Mouse (Mus musculus) midbrain, embryonic 15.5 days (tissue): Measurements from ENCODE around the gene Fam189b. TPM values are rescaled to one million over a fixed set of nuclear protein-coding genes. Genes with fewer than 3 reads are reported as not detected.
"Not testable (repeated sequence)": the region's sequence is repeated elsewhere in the genome, so short reads cannot be mapped to it uniquely, and the experiment has no call there.

Experiments
- ATAC-seq: fragments of 200-750 bp; cut with Nextera tagmentation; replicated peaks from 2 replicates; pipeline ENCODE4 v1.8.0; 2017; ENCODE audit warnings: moderate TSS enrichment
- H3K27ac ChIP-seq: fragments of 300-500 bp; sonication (generic); 2 replicates; pipeline ENCODE4 v1.5.1; 2015; ENCODE audit warnings: mild to moderate bottlenecking, inconsistent platforms
- H3K27me3 ChIP-seq: fragments of 300-500 bp; sonication (generic); replicated peaks from 2 replicates; pipeline ENCODE4 v1.6.1; 2015; ENCODE audit warnings: inconsistent platforms
- H3K36me3 ChIP-seq: fragments of 300-500 bp; sonication (generic); replicated peaks from 2 replicates; pipeline ENCODE4 v1.6.1; 2015; ENCODE audit warnings: inconsistent platforms
- H3K4me1 ChIP-seq: fragments of 300-500 bp; sonication (generic); 2 replicates; pipeline ENCODE4 v1.6.1; 2015; ENCODE audit warnings: inconsistent platforms
- H3K4me2 ChIP-seq: fragments of 300-500 bp; sonication (generic); 2 replicates; pipeline ENCODE4 v1.6.1; 2015; ENCODE audit warnings: inconsistent platforms, mild to moderate bottlenecking, moderate library complexity
- H3K4me3 ChIP-seq: fragments of 300-500 bp; sonication (generic); 2 replicates; pipeline ENCODE4 v1.5.1; 2015; ENCODE audit warnings: mild to moderate bottlenecking, inconsistent platforms
- H3K9ac ChIP-seq: fragments of 300-500 bp; sonication (generic); 2 replicates; pipeline ENCODE4 v1.6.1; 2015; ENCODE audit warnings: mild to moderate bottlenecking, inconsistent platforms
- H3K9me3 ChIP-seq: fragments of 300-500 bp; sonication (generic); 2 replicates; pipeline ENCODE4 v1.6.1; 2016; ENCODE audit warnings: inconsistent platforms
- WGBS: fragments of 180-500 bp; shearing (Covaris S2); methylation state at CpG from one replicate; pipeline ENCODE4 v1.1.7; 2015; ENCODE audit warnings: mixed read lengths; 5-methylcytosine and 5-hydroxymethylcytosine counted together
- polyA plus RNA-seq: library from polyadenylated mRNA; unstranded; fragments of >200 nt; fragmentation: Nextera tagmentation; extraction: Ambion mirVana; gene quantifications from 2 replicates; pipeline ENCODE4 v1.2.1, GENCODE M21; 2015

Fam189b gene
- polyA plus RNA-seq, 1 experiment from 2014 or later: 37.5 TPM

- H3K27me3 ChIP-seq: no peaks in the 10 kb centered on the region
- H3K4me3 ChIP-seq: peak overlapping the region; percentile 88
- peak overlapping the region; percentile 75; the same call in 1 of the 2 replicates for H3K27ac ChIP-seq
- WGBS: 17% methylated on average over 7 of the region's 7 CpGs
- no peaks in the 10 kb centered on the region for H3K36me3 ChIP-seq
- H3K9ac ChIP-seq: peak overlapping the region; percentile 76
- H3K4me2 ChIP-seq: peak overlapping the region; percentile 89
- ATAC-seq: no peak
- H3K9me3 ChIP-seq: no peaks in the 10 kb centered on the region
- H3K4me1 ChIP-seq: peaks cover 28% of the 10 kb centered on the region
Observed at GRCm38 (mm10) chr3:89158651-89159050, 24.3 kb upstream of the Fam189b start.

GRCm38 (mm10) chr3:89159211-89159610 is 23.7 kb upstream of the Fam189b start:
- Histone ChIP-seq H3K9me3 (no peaks in the 10 kb centered on the region), H3K36me3 (no peaks in the 10 kb centered on the region), H3K4me2 (peak overlapping the region; percentile 89), H3K4me3 (peak overlapping the region; percentile 88), H3K27ac (peak overlapping the region; percentile 75), H3K4me1 (peaks cover 34% of the 10 kb centered on the region), H3K27me3 (no peaks in the 10 kb centered on the region), H3K9ac (peak overlapping the region; percentile 76)
- WGBS: under 1% methylated on average over 13 of the region's 13 CpGs
- peak; percentile 41; the same call in 1 of the 2 replicates for ATAC-seq

DNA sequence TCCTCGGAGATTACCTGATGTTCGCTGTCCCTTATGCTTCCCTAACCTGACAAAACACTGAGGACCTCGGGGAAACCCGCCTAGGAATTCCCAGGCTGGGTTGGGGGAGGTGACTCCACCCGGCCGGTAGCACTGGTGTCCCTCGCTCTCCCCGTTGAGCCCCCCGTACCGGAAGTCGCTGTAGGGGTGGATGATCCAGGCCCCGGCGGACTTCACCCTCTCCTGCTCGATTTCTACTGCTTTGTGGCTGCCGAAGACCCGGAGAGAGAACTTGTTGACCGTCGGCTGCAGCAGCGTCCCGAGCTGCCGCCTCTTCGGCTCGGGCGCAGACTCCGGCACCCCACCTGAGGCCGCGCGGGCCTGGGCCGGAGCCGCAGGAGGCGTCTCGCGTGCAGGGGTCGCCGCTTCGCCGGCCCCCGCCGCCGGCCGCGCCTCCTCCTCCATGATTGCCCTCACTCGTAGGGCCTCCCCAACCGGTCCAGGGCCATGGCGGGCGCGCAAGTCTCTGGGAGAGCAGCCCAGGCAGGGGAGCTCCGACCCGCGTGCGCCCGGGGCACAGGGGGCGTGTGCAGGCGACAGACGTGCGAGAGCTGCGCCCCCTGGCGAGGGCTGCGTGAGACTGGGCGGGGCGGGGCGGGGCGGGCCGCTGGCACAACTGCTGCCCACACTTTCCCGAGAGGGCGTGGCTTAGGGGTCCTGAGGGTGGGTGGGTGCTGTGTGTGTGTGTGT is 23.2 kb upstream of the Fam189b start, which contains the start of gene Hcn3:
Hcn3 (minus strand) TSS at position 581 of the 729 bp plus-strand sequence.
- Histone ChIP-seq H3K27ac (peak within 1 kb of the TSS; percentile 75), H3K36me3 (no peaks in the 10 kb centered on the region), H3K4me1 (peaks cover 34% of the 10 kb centered on the region), H3K9me3 (no peaks in the 10 kb centered on the region), H3K27me3 (no peaks in the 10 kb centered on the region), H3K4me2 (peak within 1 kb of the TSS; percentile 89), H3K4me3 (peak within 1 kb of the TSS; percentile 88), H3K9ac (peak within 1 kb of the TSS; percentile 76)
- WGBS: 0% methylated on average over 55 of the region's 66 CpGs
- peak; percentile 81 for ATAC-seq

DNA sequence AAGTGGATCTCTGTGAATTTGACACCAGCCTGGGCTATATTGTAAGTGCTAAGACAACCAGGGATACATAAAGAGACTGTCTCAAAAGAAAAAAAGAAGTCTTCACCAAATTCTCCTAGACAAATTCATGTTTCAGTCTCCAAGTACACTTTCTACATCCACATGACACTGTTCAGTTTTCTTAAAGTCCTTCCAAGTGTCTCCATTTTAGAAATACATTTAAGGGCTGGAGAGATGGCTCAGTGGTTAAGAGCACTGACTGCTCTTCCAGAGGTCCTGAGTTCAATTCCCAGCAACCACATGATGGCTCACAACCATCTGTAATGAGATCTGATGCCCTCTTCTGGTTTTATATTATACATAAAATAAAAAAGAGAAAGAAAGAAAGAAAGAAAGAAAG is 21.7 kb upstream of the Fam189b start:
- H3K9ac ChIP-seq, H3K36me3 ChIP-seq, H3K27ac ChIP-seq, H3K4me3 ChIP-seq, H3K4me2 ChIP-seq, ATAC-seq, H3K27me3 ChIP-seq, H3K9me3 ChIP-seq: not testable (repeated sequence)
- peaks cover 45% of the 10 kb centered on the region for H3K4me1 ChIP-seq

DNA sequence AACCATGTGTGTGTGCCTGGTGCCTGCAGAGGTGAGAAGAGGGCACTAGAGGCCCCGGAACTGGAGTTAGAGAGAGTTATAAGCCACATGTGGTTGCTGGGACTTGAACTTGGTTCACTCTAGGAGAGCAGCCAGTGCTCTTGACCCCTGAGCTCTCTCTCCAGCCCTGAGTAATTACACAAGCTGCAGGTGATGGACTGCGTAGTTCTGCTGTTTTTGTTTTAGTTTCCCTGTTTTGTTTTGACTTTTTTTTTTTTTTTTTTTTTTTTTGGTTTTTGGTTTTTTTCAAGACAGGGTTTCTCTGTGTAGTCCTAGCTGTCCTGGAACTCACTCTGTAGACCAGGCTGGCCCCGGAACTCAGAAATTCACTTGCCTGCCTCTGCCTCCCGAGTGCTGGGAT is 21.2 kb upstream of the Fam189b start:
- 82% methylated on average over 4 of the region's 4 CpGs for WGBS
- Histone ChIP-seq H3K27ac (no peak overlapping the region), H3K4me2 (no peak overlapping the region), H3K36me3 (no peaks in the 10 kb centered on the region), H3K9ac (no peak overlapping the region), H3K9me3 (no peaks in the 10 kb centered on the region), H3K4me1 (peaks cover 48% of the 10 kb centered on the region), H3K4me3 (no peak overlapping the region), H3K27me3 (no peaks in the 10 kb centered on the region)
- ATAC-seq: no peak

DNA sequence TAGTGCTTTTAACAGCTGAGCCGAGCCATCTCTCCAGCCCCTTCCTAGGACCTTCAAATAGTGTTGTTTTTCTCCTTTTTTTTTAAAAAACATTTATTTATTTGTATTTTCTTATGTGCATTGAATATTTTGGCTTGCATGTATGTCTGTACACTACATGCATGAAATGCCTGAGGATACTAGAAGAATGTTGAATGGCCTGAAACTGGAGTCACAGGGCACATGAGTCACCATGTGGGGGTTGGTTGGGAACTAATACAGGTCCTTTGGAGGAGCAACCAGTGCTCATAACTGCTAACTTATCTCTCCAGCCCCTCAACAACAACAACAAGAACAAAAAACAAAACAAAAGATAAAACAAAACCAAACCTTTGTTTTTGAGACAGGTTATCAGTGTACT is 19.8 kb upstream of the Fam189b start:
- no peak for ATAC-seq
- Histone ChIP-seq H3K9ac (no peak overlapping the region), H3K27me3 (no peaks in the 10 kb centered on the region), H3K36me3 (no peaks in the 10 kb centered on the region), H3K4me1 (peaks cover 37% of the 10 kb centered on the region), H3K4me3 (no peak overlapping the region), H3K9me3 (no peaks in the 10 kb centered on the region), H3K27ac (no peak overlapping the region), H3K4me2 (no peak overlapping the region)
- 83% methylated on average over 1 of the region's 1 CpGs for WGBS

DNA sequence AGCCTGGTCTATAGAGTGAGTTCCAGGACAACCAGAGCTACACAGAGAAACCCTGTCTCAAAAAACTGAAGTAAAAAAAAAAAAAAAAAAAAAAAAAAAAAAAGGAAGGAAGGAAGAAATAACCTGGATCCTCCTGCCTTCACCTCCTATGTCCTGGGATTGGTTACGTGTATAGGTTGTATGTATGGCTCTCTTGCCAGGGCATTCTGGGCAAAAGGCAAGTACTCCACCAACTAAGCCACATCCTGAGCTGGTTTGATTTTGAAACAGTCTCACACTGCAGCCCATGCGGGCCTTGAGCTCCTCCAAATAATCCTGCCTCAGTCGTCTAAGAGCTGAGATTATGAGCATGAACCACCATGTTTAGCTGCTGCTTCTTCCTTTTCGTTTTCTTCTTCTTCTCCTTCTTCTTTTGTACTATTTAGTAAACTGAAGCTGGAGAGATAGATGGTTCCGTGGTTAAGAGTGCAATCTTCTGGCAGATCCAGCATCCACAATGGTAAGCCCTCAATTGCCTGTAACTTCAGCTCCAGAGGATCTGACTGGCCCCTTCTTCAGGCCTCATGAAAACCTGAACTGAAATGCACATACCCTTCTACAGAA is 19.2 kb upstream of the Fam189b start:
- H3K9ac ChIP-seq: peak overlapping the region; percentile 59
- no peak for ATAC-seq
- WGBS: 71% methylated on average over 5 of the region's 5 CpGs

DNA sequence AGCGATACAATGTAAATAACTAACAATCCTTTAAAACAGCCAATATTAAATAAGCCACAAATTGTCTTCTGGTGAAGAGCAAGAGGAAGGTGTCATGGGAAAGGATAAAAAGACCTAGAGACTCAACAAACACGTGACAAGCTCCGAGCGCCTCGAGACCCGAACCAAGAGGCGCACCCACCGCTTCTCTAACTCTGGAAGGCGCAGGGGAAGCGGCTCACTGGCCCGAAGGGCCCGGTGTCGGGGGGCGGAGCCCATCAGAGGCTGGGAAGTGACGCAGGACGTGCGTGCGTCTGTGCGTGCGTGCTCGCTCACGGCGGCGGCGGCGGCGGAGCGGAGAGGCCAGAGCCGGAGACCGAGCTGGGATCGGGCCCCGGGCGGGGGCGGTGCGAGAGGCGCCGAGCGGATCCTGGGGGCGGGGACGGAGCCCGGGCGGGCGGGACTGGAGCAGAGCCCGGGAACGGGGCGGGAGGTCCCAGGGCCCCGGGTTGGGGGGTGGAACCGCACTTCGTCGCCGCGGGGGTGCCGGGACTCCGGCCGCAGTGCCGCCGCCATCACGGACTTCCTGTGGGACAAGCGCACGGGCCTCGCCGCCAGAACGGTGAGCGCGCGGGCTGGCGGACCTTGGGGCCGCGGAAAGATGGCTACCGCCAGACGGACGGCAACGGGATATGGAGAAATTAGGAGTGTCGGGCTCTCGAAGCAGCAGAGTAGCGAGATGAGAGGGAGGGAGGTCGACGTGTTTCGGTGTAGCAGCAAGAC is 18.3 kb upstream of the Fam189b start, which contains the start of gene Clk2:
Clk2 (plus strand) TSS at position 290 of the 762 bp plus-strand sequence.
- Histone ChIP-seq H3K4me2 (peak within 1 kb of the TSS; percentile 61), H3K9ac (peak within 1 kb of the TSS; percentile 59), H3K27ac (peak within 1 kb of the TSS; percentile 85), H3K36me3 (peaks cover 10% of the 10 kb centered on the region; the same call in 1 of the 2 replicates), H3K4me1 (peaks cover 24% of the 10 kb centered on the region), H3K27me3 (no peaks in the 10 kb centered on the region), H3K9me3 (no peaks in the 10 kb centered on the region), H3K4me3 (peak within 1 kb of the TSS; percentile 59)
- under 1% methylated on average over 63 of the region's 79 CpGs for WGBS
- ATAC-seq: peak; percentile 96

More for the DNA sequence above, 19.2 kb upstream of the Fam189b start:
- peak overlapping the region; percentile 85 for H3K27ac ChIP-seq
- peak overlapping the region; percentile 59 for H3K4me3 ChIP-seq
- H3K27me3 ChIP-seq: no peaks in the 10 kb centered on the region
- H3K4me1 ChIP-seq: peaks cover 31% of the 10 kb centered on the region
- peak overlapping the region; percentile 61 for H3K4me2 ChIP-seq
- H3K9me3 ChIP-seq: no peaks in the 10 kb centered on the region
- peaks cover 3% of the 10 kb centered on the region; the same call in 1 of the 2 replicates for H3K36me3 ChIP-seq

GRCm38 (mm10) chr3:89165268-89165870 is 17.6 kb upstream of the Fam189b start:
- H3K27ac ChIP-seq: peak overlapping the region; percentile 85
- H3K27me3 ChIP-seq: no peaks in the 10 kb centered on the region
- ATAC-seq: no peak
- peak overlapping the region; percentile 61 for H3K4me2 ChIP-seq
- H3K4me3 ChIP-seq: peak overlapping the region; percentile 59
- peaks cover 23% of the 10 kb centered on the region for H3K4me1 ChIP-seq
- H3K9ac ChIP-seq: peak overlapping the region; percentile 59
- H3K9me3 ChIP-seq: no peaks in the 10 kb centered on the region
- 28% methylated on average over 12 of the region's 12 CpGs for WGBS
- H3K36me3 ChIP-seq: peaks cover 16% of the 10 kb centered on the region; the same call in 1 of the 2 replicates

DNA sequence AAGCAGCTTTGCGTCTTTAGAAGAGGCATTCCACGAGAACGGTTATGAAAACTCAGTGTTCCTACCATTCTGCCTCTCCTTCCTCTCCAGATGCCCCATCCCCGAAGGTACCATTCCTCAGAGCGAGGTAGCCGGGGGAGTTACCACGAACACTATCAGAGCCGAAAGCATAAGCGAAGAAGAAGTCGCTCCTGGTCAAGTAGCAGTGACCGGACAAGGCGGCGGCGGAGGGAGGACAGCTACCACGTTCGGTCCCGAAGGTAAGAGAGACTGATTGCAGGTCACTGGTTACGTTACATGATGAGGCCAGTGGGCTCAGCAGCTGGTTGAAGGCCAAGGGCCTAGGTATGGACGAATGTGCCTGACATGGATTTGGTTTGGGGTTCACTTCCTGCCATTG is 16.0 kb upstream of the Fam189b start:
- Histone ChIP-seq H3K4me2 (no peak overlapping the region), H3K27me3 (no peaks in the 10 kb centered on the region), H3K9ac (no peak overlapping the region), H3K9me3 (no peaks in the 10 kb centered on the region), H3K4me1 (peaks cover 21% of the 10 kb centered on the region), H3K36me3 (peaks cover 24% of the 10 kb centered on the region; the same call in 1 of the 2 replicates), H3K27ac (no peak overlapping the region), H3K4me3 (no peak overlapping the region)
- ATAC-seq: no peak
- WGBS: 93% methylated on average over 19 of the region's 19 CpGs

DNA sequence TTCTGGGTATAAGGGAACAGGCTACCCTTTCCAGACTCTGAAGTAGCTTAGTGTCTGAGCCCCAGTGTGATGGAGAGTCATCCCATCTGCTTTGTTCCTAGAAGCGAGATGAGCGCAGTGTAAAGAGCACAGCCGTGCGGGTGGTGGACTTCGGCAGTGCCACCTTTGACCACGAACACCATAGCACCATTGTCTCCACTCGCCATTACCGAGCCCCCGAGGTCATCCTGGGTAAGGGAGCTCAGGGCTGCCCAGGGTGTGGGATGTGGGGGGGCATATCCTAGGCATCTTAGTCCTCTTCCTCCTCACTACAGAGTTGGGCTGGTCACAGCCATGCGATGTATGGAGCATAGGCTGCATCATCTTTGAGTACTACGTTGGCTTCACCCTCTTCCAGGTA is 8.1 kb upstream of the Fam189b start:
- no peaks in the 10 kb centered on the region for H3K27me3 ChIP-seq
- no peak overlapping the region for H3K4me3 ChIP-seq
- WGBS: 94% methylated on average over 11 of the region's 11 CpGs
- no peak for ATAC-seq
- peaks cover 57% of the 10 kb centered on the region for H3K36me3 ChIP-seq
- H3K4me1 ChIP-seq: peaks cover 19% of the 10 kb centered on the region
- no peak overlapping the region for H3K27ac ChIP-seq
- no peaks in the 10 kb centered on the region for H3K9me3 ChIP-seq
- H3K9ac ChIP-seq: no peak overlapping the region
- no peak overlapping the region for H3K4me2 ChIP-seq

- H3K4me3 ChIP-seq: no peak overlapping the region
- WGBS: 93% methylated on average over 10 of the region's 10 CpGs
- peaks cover 56% of the 10 kb centered on the region for H3K36me3 ChIP-seq
- no peak overlapping the region for H3K27ac ChIP-seq
- no peak overlapping the region for H3K4me2 ChIP-seq
- no peak for ATAC-seq
- H3K9ac ChIP-seq: no peak overlapping the region
- H3K9me3 ChIP-seq: no peaks in the 10 kb centered on the region
- H3K27me3 ChIP-seq: no peaks in the 10 kb centered on the region
- peaks cover 19% of the 10 kb centered on the region for H3K4me1 ChIP-seq
Observed at GRCm38 (mm10) chr3:89175544-89175943, 7.4 kb upstream of the Fam189b start.
